Mouse (Mus musculus) layer of hippocampus, adult 9-10 months (tissue): ENCODE results near the gene Metrn.
"Not testable (repeated sequence)": the region's sequence is repeated elsewhere in the genome, so short reads cannot be mapped to it uniquely, and the experiment has no call there.

Source experiments
- DNase-seq: peaks from one replicate; pipeline ENCODE4 v3.0.0; 2022; ENCODE audit warnings: low spot score

Gene Metrn

GRCm38 (mm10) chr17:25807452-25807851, 10.5 kb upstream of the Metrn start:
- DNase-seq: not testable (repeated sequence)

- no peak for DNase-seq
These were observed 9.6 kb upstream of the Metrn start for GRCm38 (mm10) chr17:25806507-25806906.

GRCm38 (mm10) chr17:25802825-25803517, 6.0 kb upstream of the Metrn start:
- DNase-seq: no peak

- DNase-seq: no peak
These were observed 4.1 kb upstream of the Metrn start for GRCm38 (mm10) chr17:25801029-25801428.

GRCm38 (mm10) chr17:25796211-25796771, 645 bp downstream of the Metrn start:
- DNase-seq: no peak

GRCm38 (mm10) chr17:25795609-25796092, 1.3 kb downstream of the Metrn start, which contains the start of gene AC134908.4:
Gene AC134908.4 (minus strand): TSS chr17:25795659.
- no peak for DNase-seq

- DNase-seq: no peak
These were observed 1.9 kb downstream of the Metrn start for GRCm38 (mm10) chr17:25794998-25795397.

- DNase-seq: no peak
These were observed 2.7 kb downstream of the Metrn start for GRCm38 (mm10) chr17:25794197-25794596.

- no peak for DNase-seq
These were observed 4.3 kb downstream of the Metrn start, which contains the start of gene Fam173a for GRCm38 (mm10) chr17:25792615-25793014. Gene Fam173a (minus strand): TSS chr17:25792901.

- no peak for DNase-seq
These were observed 5.0 kb downstream of the Metrn start for GRCm38 (mm10) chr17:25791843-25792527.

GRCm38 (mm10) chr17:25791320-25791842, 5.6 kb downstream of the Metrn start:
- DNase-seq: no peak

GRCm38 (mm10) chr17:25786781-25787504, 10.0 kb downstream of the Metrn start:
- DNase-seq: no peak

- DNase-seq: no peak
These were observed 10.7 kb downstream of the Metrn start, which contains the start of gene Ccdc78 for GRCm38 (mm10) chr17:25786280-25786679. Gene Ccdc78 (plus strand): TSS chr17:25786580.

- peak; percentile 98 for DNase-seq
These were observed 11.6 kb downstream of the Metrn start, which contains the start of gene Haghl for GRCm38 (mm10) chr17:25785281-25785745. Gene Haghl (minus strand): TSS chr17:25785673.

- DNase-seq: no peak
These were observed 12.9 kb downstream of the Metrn start for GRCm38 (mm10) chr17:25783861-25784574.

- DNase-seq: no peak
These were observed 13.8 kb downstream of the Metrn start for GRCm38 (mm10) chr17:25783086-25783485.

GRCm38 (mm10) chr17:25781339-25781738, 15.6 kb downstream of the Metrn start:
- DNase-seq: no peak

GRCm38 (mm10) chr17:25777948-25778347, 19.0 kb downstream of the Metrn start:
- DNase-seq: no peak

GRCm38 (mm10) chr17:25775318-25776062, 21.4 kb downstream of the Metrn start:
- DNase-seq: no peak

- DNase-seq: peak; percentile 97
These were observed 23.3 kb downstream of the Metrn start, which contains the start of gene Narfl for GRCm38 (mm10) chr17:25773549-25774120. Gene Narfl (plus strand): TSS chr17:25773776.
